27 mouse cellular contexts compared by ENCODE assay signal in genomic region chr11:93188621-93189020, GRCm38 (mm10).
DNase-seq lines count a peak whose midpoint lies in the region; TF ChIP-seq lines count a peak whose summit lies in the region.
"Had no signal": no experiment of that assay in that cellular context is flagged by ENCODE, and none has a peak within 500 bp of the region (broad histone marks: within the 10 kb centered on the region; RNA-seq: fewer than 3 reads in every experiment).

No protein-coding gene starts in this region.

- no peaks in the 10 kb centered on the region for H3K9me3 ChIP-seq in heart, embryonic 10.5 days
- H3K9me3 ChIP-seq: heart, embryonic 13.5 days; hindbrain, embryonic 15.5 days; kidney, embryonic 15.5 days; limb, embryonic 12.5 days; liver, embryonic 15.5 days; midbrain, embryonic 12.5 days; neural tube, embryonic 12.5 days had no signal

- WGBS in heart, embryonic 10.5 days: 69% methylated on average over 5 of the region's 5 CpGs
- 68% methylated on average over 5 of the region's 5 CpGs for WGBS in lung, adult 2 months

- H3K27me3 ChIP-seq in heart, embryonic 10.5 days (ENCODE audit: insufficient read depth, poor library complexity, severe bottlenecking): no peaks in the 10 kb centered on the region
- H3K27me3 ChIP-seq: heart, embryonic 13.5 days; hindbrain, embryonic 15.5 days; kidney, embryonic 15.5 days; limb, embryonic 12.5 days; liver, embryonic 15.5 days; megakaryocyte, embryonic 14.5 days; midbrain, embryonic 12.5 days; neural tube, embryonic 12.5 days; Patski had no signal

- H3K4me1 ChIP-seq in heart, embryonic 10.5 days: no peaks in the 10 kb centered on the region
- H3K4me1 ChIP-seq in lung, adult 2 months (ENCODE audit: control insufficient read depth, insufficient read depth, low read length): no peaks in the 10 kb centered on the region
- H3K4me1 ChIP-seq: heart, embryonic 13.5 days; hindbrain, embryonic 15.5 days; kidney, embryonic 15.5 days; limb, embryonic 12.5 days; liver, embryonic 15.5 days; midbrain, embryonic 12.5 days; neural tube, embryonic 12.5 days had no signal

- no peak overlapping the region for H3K27ac ChIP-seq in heart, embryonic 10.5 days
- H3K27ac ChIP-seq: heart, embryonic 13.5 days; hindbrain, embryonic 15.5 days; kidney, embryonic 15.5 days; limb, embryonic 12.5 days; liver, embryonic 15.5 days; midbrain, embryonic 12.5 days; neural tube, embryonic 12.5 days; stomach, postnatal 0 days had no signal

- intact Hi-C loops in heart, postnatal 10 days (cut with DNase I): no loop called here

- TF ChIP-seq POLR2A in lung, adult 2 months (IDR thresholded peaks at IDR 0.05; ENCODE audit: borderline replicate concordance, extremely low read depth, low read depth, low read length): no peak

- no peak for TF ChIP-seq CTCF in lung, adult 2 months (IDR thresholded peaks at IDR 0.05; ENCODE audit: insufficient read depth, low read length)

- no peaks in the 10 kb centered on the region for H3K36me3 ChIP-seq in heart, embryonic 10.5 days
- H3K36me3 ChIP-seq: heart, embryonic 13.5 days; hindbrain, embryonic 15.5 days; kidney, embryonic 15.5 days; limb, embryonic 12.5 days; liver, embryonic 15.5 days; midbrain, embryonic 12.5 days; neural tube, embryonic 12.5 days had no signal

- H3K4me3 ChIP-seq in heart, embryonic 10.5 days: no peak overlapping the region
- H3K4me3 ChIP-seq in lung, adult 2 months (replicated peaks; ENCODE audit: extremely low read depth, low read depth, low read length): no peak overlapping the region
- H3K4me3 ChIP-seq: heart, embryonic 13.5 days; hindbrain, embryonic 15.5 days; kidney, embryonic 15.5 days; limb, embryonic 12.5 days; liver, embryonic 15.5 days; megakaryocyte, embryonic 14.5 days; midbrain, embryonic 12.5 days; myocyte; neural tube, embryonic 12.5 days had no signal

- DNase-seq in heart, adult 11 months: peak; percentile 89
- no peak for DNase-seq in heart, embryonic 10.5 days (ENCODE audit: low spot score)
- DNase-seq in lung, postnatal 25 days (ENCODE audit: low spot score): peak; percentile 15
- DNase-seq in lung, adult 2 months: no peak
- DNase-seq in heart, postnatal 10 days: peak; percentile 35 to 51
- peak; percentile 21 for DNase-seq in skeletal muscle tissue, adult 2 months (ENCODE audit: low read depth, low spot score)
- DNase-seq in adrenal gland, postnatal 36 days: no peak
- DNase-seq: adrenal gland, postnatal 10 days; cerebellum, adult 11-12 months; cerebellum, adult 9-11 months; gastrocnemius, postnatal 25 days; kidney, adult 11 months; kidney, postnatal 25 days; right cerebral cortex, adult 18-20 months; thymus, adult 18-20 months; thymus, postnatal 25 days had no signal

Comparison
In these comparisons a context has a peak if more than half of its experiments do, and no peak if none do; other contexts are left out.
1. DNase-seq: peak in heart, adult 11 months (single experiment), lung, postnatal 25 days (single experiment), heart, postnatal 10 days (2 of 2) and skeletal muscle tissue, adult 2 months (single experiment); none in heart, embryonic 10.5 days (single experiment), lung, adult 2 months (single experiment) and adrenal gland, postnatal 36 days (0 of 2).